Mouse (Mus musculus) cerebellum, adult 18-20 months (tissue): ENCODE measurements around the gene Zfp11.

Experiments
- DNase-seq, 2 experiments: peaks; one replicate each; pipeline ENCODE4 v3.0.0; 2021

Zfp11 gene

GRCm38 (mm10) chr5:129607476-129607875 lies 62.4 kb downstream of the Zfp11 start:
- no peak for DNase-seq
